Mouse (Mus musculus) lung, postnatal 0 days (tissue): ENCODE results near the gene Ptk7.

ENCODE experiments used
- CTCF ChIP-seq: IDR thresholded peaks from 2 replicates; pipeline ENCODE4 v1.5.1; 2016; ENCODE audit warnings: antibody characterized with exemption, mild to moderate bottlenecking
- EP300 ChIP-seq: IDR thresholded peaks from 2 replicates; pipeline ENCODE4 v1.6.1; 2016; ENCODE audit warnings: antibody characterized with exemption, mild to moderate bottlenecking, control low read depth

DNA sequence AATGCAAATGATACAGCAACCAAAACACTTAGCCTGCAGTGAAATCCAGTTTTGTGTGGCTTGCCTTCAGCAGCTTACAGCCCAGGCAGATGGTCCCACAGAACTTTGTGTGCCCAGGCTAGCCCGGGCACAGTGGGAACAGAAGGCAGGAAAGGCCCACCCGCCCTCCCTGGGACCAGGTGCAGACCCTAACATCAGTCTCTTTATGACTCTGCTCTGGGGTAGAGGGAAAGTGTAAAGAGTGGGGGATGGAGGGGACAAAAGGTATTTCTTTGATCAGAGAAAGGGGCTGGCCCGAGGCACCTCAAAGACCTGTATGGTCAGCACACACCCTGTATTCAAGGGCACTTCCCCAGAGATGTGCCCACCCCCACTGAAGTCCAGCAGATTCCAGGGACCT lies 16.1 kb downstream of the Ptk7 start:
- TF ChIP-seq EP300 (no peak), CTCF (no peak)
